Mouse (Mus musculus) small intestine, adult 2 months (tissue): ENCODE data around the gene Cenpc1.

Experiments used
- CTCF ChIP-seq: fragments of 200-500 bp; IDR thresholded peaks from 2 replicates; pipeline ENCODE4 v1.5.1; 2012; ENCODE audit warnings: low read depth, mild to moderate bottlenecking, control low read depth, inconsistent platforms, low read length, moderate library complexity, mixed read lengths; ENCODE audit not compliant: insufficient replicate concordance, insufficient read length; ENCODE audit errors: extremely low read depth
- POLR2A ChIP-seq: fragments of 200-500 bp; IDR thresholded peaks from 2 replicates; pipeline ENCODE4 v1.6.1; 2012; ENCODE audit warnings: low read depth, mild to moderate bottlenecking, control low read depth, inconsistent platforms, low read length, moderate library complexity

DNA sequence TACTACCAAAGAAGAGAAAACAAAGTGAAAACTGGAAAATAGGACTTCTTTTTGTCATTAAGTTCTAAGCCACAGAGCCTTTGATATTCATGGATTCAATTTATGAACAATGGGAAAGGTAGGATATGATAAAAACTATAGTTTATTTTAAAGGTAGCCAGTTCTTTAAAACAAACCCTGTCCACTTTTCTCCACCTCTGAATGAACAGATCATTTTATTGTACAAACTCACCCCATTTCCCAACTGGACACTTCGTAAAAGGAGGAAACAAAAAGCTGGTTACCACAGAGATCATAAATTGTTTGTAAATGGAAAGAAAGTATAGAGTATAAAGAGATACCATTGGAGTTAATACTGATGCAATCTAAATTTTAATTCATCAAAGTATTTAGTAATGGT lies 45.7 kb upstream of the Cenpc1 start:
- TF ChIP-seq CTCF, result no peak
- TF ChIP-seq POLR2A, result no peak
